Mouse (Mus musculus) midbrain, embryonic 16.5 days (tissue): Measurements from ENCODE around the gene Ltbp2. TPM values are rescaled to one million over a fixed set of nuclear protein-coding genes. Genes with fewer than 3 reads are reported as not detected.

Source experiments
- ATAC-seq: fragments of 200-750 bp; cut with Nextera tagmentation; 2 replicates; pipeline ENCODE4 v1.8.0; 2017; ENCODE audit warnings: moderate TSS enrichment
- H3K27ac ChIP-seq: fragments of 300-500 bp; sonication (generic); 2 replicates; pipeline ENCODE4 v1.5.1; 2014; ENCODE audit warnings: mild to moderate bottlenecking, low read length, mixed read lengths
- H3K27me3 ChIP-seq: fragments of 300-500 bp; sonication (generic); 2 replicates; pipeline ENCODE4 v1.6.1; 2014; ENCODE audit warnings: low read depth, low read length, mixed read lengths; ENCODE audit not compliant: control insufficient read depth, insufficient read depth
- H3K36me3 ChIP-seq: fragments of 300-500 bp; sonication (generic); 2 replicates; pipeline ENCODE4 v1.6.1; 2014; ENCODE audit warnings: mild to moderate bottlenecking, low read length, moderate library complexity, mixed read lengths; ENCODE audit not compliant: control insufficient read depth, insufficient read depth
- H3K4me1 ChIP-seq: fragments of 300-500 bp; sonication (generic); 2 replicates; pipeline ENCODE4 v1.6.1; 2014; ENCODE audit warnings: mild to moderate bottlenecking, low read length, mixed read lengths; ENCODE audit not compliant: control insufficient read depth, insufficient read depth
- H3K4me2 ChIP-seq: fragments of 300-500 bp; sonication (generic); 2 replicates; pipeline ENCODE4 v1.6.1; 2014; ENCODE audit warnings: mild to moderate bottlenecking, low read length, mixed read lengths
- H3K4me3 ChIP-seq: fragments of 300-500 bp; sonication (generic); 2 replicates; pipeline ENCODE4 v1.5.1; 2014; ENCODE audit warnings: low read depth, mild to moderate bottlenecking, low read length, moderate library complexity, mixed read lengths
- H3K9ac ChIP-seq: fragments of 300-500 bp; sonication (generic); 2 replicates; pipeline ENCODE4 v1.6.1; 2014; ENCODE audit warnings: low read depth, low read length, mixed read lengths
- H3K9me3 ChIP-seq: fragments of 300-500 bp; sonication (generic); replicated peaks from 2 replicates; pipeline ENCODE4 v1.6.1; 2014; ENCODE audit warnings: mild to moderate bottlenecking, low read length, mixed read lengths; ENCODE audit not compliant: control insufficient read depth, poor library complexity, severe bottlenecking
- WGBS: fragments of 180-500 bp; shearing (Covaris S2); extraction: QIAGEN DNeasy Blood & Tissue Kit; methylation state at CpG from one replicate; pipeline ENCODE4 v1.1.7; 2014; 5-methylcytosine and 5-hydroxymethylcytosine counted together
- polyA plus RNA-seq: library from polyadenylated mRNA; unstranded; fragments of >200 nt; fragmentation: Nextera tagmentation; extraction: Ambion mirVana; gene quantifications from 2 replicates; pipeline ENCODE4 v1.2.1, GENCODE M21; 2015

Ltbp2 gene
- polyA plus RNA-seq, 1 experiment from 2014 or later = 0.11 TPM

DNA sequence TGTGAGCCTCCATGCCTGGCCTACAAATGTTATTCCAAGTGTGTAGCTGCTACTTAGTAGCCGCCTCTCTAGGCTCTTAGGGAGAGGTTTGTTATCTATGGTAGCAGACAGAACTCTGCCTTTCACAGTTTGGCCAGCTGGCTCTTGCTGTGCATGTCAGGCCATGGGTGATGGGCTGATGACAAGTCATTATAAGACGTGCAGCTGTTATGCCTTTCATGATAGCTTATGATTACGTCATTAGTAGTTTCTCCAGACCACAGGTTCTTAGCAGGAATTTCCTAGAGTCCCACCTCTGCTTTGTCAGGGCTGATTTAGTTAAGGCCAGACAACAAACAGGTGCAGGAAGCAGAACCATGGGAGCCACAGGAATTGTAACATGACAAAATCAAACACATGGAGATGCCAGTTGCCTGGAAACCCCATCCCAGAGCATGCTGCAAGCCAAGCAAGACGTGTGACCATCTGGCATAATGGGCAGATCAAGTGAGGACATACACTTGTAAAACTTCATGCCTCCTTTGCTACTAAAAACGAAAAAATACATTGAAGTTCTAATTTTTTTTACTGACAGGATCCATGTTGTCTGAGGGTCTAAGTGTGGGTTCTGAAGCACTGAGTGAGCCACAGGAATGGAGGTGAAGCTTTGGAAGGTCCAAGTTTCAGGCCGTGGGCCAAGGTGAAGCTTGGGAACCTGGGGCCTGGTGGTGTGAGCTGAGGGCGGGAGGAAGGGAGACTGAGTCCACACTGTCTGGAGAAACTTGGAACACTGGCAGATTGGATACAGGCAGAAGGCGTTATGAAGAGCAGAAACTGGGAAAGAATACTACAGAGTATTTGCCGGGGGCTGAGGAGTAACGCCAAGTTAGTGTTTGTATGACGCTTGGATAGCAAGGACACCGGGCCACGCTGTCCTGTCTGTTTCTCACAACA is 56.8 kb downstream of the Ltbp2 start:
- H3K27ac ChIP-seq = no peak overlapping the region
- H3K27me3 ChIP-seq = no peaks in the 10 kb centered on the region
- H3K4me2 ChIP-seq = no peak overlapping the region
- no peak for ATAC-seq
- H3K4me3 ChIP-seq = no peak overlapping the region
- H3K9me3 ChIP-seq = no peaks in the 10 kb centered on the region
- no peaks in the 10 kb centered on the region for H3K4me1 ChIP-seq
- H3K9ac ChIP-seq = no peak overlapping the region
- 86% methylated on average over 13 of the region's 13 CpGs for WGBS
- H3K36me3 ChIP-seq = no peaks in the 10 kb centered on the region

DNA sequence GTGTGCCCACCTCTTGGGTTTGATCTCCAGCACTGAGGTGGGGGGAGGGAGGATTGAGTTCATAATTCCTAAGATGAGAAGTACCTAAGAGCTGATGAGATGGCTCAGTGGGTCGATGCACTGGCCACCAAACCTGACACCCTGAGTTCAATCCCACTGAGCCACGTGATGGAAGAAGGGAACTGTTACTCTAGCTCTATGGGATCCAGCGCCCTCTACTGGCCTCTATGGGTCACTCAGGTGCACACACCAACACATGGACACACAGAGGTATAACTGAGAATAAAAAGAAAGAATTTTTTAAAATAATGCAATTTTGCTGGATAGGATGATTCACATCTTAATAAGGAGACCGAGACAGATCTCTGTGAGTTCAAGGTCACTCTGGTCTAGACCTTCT is 57.8 kb downstream of the Ltbp2 start:
- no peak overlapping the region for H3K9ac ChIP-seq
- no peaks in the 10 kb centered on the region for H3K27me3 ChIP-seq
- ATAC-seq = no peak
- WGBS = 68% methylated on average over 4 of the region's 4 CpGs
- H3K9me3 ChIP-seq = no peaks in the 10 kb centered on the region
- H3K36me3 ChIP-seq = no peaks in the 10 kb centered on the region
- no peak overlapping the region for H3K4me3 ChIP-seq
- H3K4me1 ChIP-seq = no peaks in the 10 kb centered on the region
- no peak overlapping the region for H3K4me2 ChIP-seq
- no peak overlapping the region for H3K27ac ChIP-seq

DNA sequence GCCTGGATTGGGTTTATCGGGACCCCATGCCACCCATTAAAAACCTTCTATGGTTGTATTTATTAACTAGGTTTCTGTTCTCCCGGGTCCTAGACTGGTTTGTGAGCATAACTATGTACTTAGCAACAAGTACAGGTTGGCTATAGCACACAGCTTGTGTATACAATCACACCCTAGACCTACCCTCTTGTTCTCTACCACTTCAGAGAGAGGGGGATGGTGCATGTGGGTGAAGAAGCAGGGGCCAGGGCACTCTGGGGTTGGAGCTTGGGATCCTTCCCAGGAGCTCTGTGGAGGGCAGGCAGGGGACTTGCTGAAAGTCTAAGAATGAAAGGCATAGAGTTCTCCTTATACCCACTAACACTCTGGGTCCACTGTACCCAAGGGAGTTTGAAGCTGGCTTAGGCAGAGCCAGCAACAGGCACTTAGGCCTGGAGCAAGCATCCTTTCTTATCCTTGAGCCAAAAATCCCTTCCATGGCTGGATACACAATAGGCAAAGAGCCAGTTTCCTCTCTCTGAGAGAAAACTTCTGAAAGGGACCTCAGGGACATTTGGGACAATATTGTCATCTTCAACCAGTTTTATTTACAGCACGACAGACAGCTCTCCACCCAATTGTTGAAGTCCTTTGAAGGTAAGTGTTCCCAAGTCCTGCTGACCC is 61.5 kb downstream of the Ltbp2 start:
- Histone ChIP-seq H3K9me3 (no peaks in the 10 kb centered on the region), H3K4me1 (no peaks in the 10 kb centered on the region), H3K27me3 (no peaks in the 10 kb centered on the region), H3K9ac (no peak overlapping the region), H3K36me3 (no peaks in the 10 kb centered on the region), H3K27ac (no peak overlapping the region), H3K4me3 (no peak overlapping the region), H3K4me2 (no peak overlapping the region)
- ATAC-seq = no peak
- WGBS = 82% methylated on average over 3 of the region's 3 CpGs

DNA sequence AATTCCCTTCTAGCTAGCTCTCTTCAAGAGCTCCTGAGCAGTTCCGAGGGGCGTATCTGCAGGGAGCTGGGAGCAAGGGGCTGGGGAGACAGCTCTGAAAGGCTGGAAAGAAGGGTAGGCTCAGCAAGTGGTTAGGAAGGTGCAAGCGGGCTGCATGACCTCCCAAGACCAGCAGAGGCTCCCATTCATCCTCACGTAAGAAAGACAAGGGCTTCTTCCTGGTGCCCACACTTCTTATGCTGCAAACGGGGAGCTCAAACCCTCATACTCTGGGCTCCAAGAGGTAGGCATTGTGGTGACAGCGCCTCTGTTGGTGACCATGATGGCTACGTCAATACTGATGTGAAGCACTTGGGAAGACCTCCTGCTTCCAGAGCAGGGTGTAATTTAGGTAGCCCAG is 62.6 kb downstream of the Ltbp2 start:
- no peak overlapping the region for H3K4me2 ChIP-seq
- H3K9me3 ChIP-seq = no peaks in the 10 kb centered on the region
- H3K27me3 ChIP-seq = no peaks in the 10 kb centered on the region
- WGBS = 41% methylated on average over 7 of the region's 7 CpGs
- H3K4me3 ChIP-seq = no peak overlapping the region
- H3K36me3 ChIP-seq = no peaks in the 10 kb centered on the region
- H3K9ac ChIP-seq = no peak overlapping the region
- no peak overlapping the region for H3K27ac ChIP-seq
- no peak for ATAC-seq
- no peaks in the 10 kb centered on the region for H3K4me1 ChIP-seq

DNA sequence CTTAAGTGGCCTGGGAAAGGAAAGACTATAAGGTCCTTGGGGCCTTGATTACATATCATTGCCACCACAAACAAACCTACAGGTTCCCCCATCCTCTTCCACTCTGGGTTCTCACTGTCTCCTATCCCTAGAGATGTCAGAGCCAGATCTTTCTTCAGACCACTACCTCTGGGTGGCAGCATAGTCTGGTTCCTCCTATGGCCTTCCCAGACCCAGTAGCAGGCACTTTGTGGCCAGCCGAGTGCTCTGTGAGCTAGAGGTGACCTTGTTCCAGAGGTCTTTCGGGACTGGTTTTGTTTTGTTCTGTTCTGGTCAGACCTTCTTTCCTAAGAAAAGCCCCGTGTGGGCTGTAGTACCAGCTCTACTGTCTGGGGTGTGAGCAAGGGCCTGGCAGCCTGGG is 64.3 kb downstream of the Ltbp2 start:
- no peaks in the 10 kb centered on the region for H3K27me3 ChIP-seq
- WGBS = 58% methylated on average over 3 of the region's 3 CpGs
- H3K9me3 ChIP-seq = no peaks in the 10 kb centered on the region
- no peaks in the 10 kb centered on the region for H3K36me3 ChIP-seq
- H3K4me3 ChIP-seq = no peak overlapping the region
- H3K27ac ChIP-seq = no peak overlapping the region
- no peak overlapping the region for H3K4me2 ChIP-seq
- no peak overlapping the region for H3K9ac ChIP-seq
- ATAC-seq = no peak
- H3K4me1 ChIP-seq = no peaks in the 10 kb centered on the region

DNA sequence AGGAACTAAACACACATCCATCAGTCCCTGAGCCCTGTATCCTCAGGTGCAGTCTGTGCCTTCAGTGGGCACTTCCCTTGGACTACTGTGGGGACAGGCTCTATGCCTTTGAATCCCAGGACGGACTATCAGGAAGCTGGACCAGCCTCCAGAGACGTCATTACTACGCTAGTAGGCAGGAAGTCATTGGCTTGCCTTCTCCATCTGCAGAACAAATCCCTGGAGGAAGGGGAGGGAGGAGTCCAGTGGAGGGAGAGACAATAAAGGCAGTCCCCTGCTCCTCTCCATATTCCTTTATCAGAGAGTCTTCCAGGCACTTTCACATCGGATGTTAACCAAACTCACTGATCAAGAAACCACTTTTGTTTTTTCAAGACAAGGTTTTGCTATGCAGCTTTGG is 64.8 kb downstream of the Ltbp2 start:
- H3K27me3 ChIP-seq = no peaks in the 10 kb centered on the region
- no peak for ATAC-seq
- H3K4me3 ChIP-seq = no peak overlapping the region
- 64% methylated on average over 4 of the region's 4 CpGs for WGBS
- no peak overlapping the region for H3K4me2 ChIP-seq
- no peak overlapping the region for H3K27ac ChIP-seq
- no peaks in the 10 kb centered on the region for H3K4me1 ChIP-seq
- H3K9ac ChIP-seq = no peak overlapping the region
- no peaks in the 10 kb centered on the region for H3K9me3 ChIP-seq
- no peaks in the 10 kb centered on the region for H3K36me3 ChIP-seq

DNA sequence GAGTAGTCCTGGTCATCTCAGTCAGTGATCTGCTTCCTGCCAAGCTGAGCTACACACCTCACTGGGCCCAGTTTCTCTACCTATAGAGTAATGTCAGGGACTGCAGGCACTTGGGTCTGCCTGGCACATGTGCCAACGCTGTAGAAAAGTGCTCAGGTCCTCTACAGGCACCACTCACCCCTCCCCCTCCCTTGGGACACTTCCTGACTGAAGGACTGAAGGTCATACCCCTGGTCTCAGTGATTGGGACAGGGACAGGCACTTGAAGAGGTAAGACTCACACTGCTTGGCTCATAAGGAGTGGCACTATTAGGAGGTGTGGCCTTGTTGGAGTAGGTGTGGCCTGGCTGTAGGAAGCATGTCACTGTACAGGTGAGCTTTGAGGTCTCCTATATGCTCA is 65.5 kb downstream of the Ltbp2 start:
- H3K36me3 ChIP-seq = no peaks in the 10 kb centered on the region
- H3K4me1 ChIP-seq = no peaks in the 10 kb centered on the region
- no peak overlapping the region for H3K4me2 ChIP-seq
- H3K27me3 ChIP-seq = no peaks in the 10 kb centered on the region
- H3K4me3 ChIP-seq = no peak overlapping the region
- no peak overlapping the region for H3K9ac ChIP-seq
- H3K27ac ChIP-seq = no peak overlapping the region
- no peak for ATAC-seq
- 63% methylated on average over 1 of the region's 1 CpGs for WGBS
- H3K9me3 ChIP-seq = no peaks in the 10 kb centered on the region

DNA sequence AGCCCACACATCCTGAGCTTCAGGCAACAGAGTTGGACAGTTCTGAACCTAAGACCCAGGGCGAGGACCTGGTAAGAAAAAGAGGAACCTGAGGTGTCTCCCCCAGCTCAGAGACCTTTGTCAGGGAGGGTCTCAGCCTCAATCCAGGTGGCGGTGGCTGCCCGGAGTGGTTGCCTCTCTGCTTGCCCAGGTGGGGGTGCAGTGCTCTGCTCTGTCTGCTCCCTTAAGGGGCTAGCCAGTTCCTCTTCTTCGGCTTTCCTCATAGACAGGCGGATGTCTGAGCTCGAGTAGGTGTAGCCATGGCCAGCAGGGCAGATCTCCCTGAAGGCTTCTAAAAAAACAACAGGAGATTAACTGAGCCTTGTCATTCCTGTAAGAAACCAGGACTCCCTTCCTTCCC is 67.3 kb downstream of the Ltbp2 start:
- Histone ChIP-seq H3K27me3 (no peaks in the 10 kb centered on the region), H3K4me1 (no peaks in the 10 kb centered on the region), H3K4me2 (no peak overlapping the region), H3K36me3 (no peaks in the 10 kb centered on the region), H3K9me3 (no peaks in the 10 kb centered on the region), H3K9ac (no peak overlapping the region), H3K4me3 (no peak overlapping the region), H3K27ac (no peak overlapping the region)
- no peak for ATAC-seq
- 81% methylated on average over 6 of the region's 6 CpGs for WGBS

DNA sequence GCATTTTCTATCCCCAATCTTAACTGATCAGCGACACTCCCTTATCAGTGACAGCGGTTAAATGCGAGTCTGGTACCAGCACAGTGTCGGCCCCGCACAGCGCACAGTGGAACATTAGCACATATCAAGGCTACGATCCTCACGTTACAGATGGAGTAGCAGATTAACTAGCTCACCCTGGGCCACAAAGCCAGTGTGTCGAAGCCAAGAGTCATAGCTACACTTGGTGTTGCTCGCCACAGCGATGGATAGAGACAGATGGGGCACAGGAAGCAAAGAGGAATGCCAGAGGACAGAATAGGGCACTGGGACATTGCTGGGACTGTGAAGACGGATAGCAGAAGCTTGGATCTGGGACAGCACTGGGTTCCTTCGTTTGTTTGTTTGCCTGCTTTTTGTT is 69.0 kb downstream of the Ltbp2 start:
- 83% methylated on average over 13 of the region's 13 CpGs for WGBS
- Histone ChIP-seq H3K27me3 (no peaks in the 10 kb centered on the region), H3K27ac (no peak overlapping the region), H3K9me3 (no peaks in the 10 kb centered on the region), H3K9ac (no peak overlapping the region), H3K4me1 (no peaks in the 10 kb centered on the region), H3K36me3 (no peaks in the 10 kb centered on the region), H3K4me3 (no peak overlapping the region), H3K4me2 (no peak overlapping the region)
- ATAC-seq = no peak
